Mouse (Mus musculus) liver, embryonic 12.5 days (tissue): ENCODE results near the gene Gse1. TPM values are rescaled to one million over a fixed set of nuclear protein-coding genes. Genes with fewer than 3 reads are reported as not detected.

Experiments
- ATAC-seq: fragments of 200-750 bp; cut with Nextera tagmentation; 2 replicates; pipeline ENCODE4 v1.8.0; 2017; ENCODE audit warnings: moderate number of reproducible peaks, mild to moderate bottlenecking, moderate library complexity
- H3K27ac ChIP-seq: fragments of 300-500 bp; sonication (generic); 2 replicates; pipeline ENCODE4 v1.5.1; 2016; ENCODE audit warnings: mild to moderate bottlenecking
- H3K27me3 ChIP-seq: fragments of 300-500 bp; sonication (generic); replicated peaks from 2 replicates; pipeline ENCODE4 v1.6.1; 2016; ENCODE audit warnings: mild to moderate bottlenecking, moderate library complexity
- H3K36me3 ChIP-seq: fragments of 300-500 bp; sonication (generic); 2 replicates; pipeline ENCODE4 v1.6.1; 2016; ENCODE audit warnings: mild to moderate bottlenecking, moderate library complexity
- H3K4me1 ChIP-seq: fragments of 300-500 bp; sonication (generic); 2 replicates; pipeline ENCODE4 v1.6.1; 2016
- H3K4me2 ChIP-seq: fragments of 300-500 bp; sonication (generic); 2 replicates; pipeline ENCODE4 v1.6.1; 2016; ENCODE audit warnings: mild to moderate bottlenecking, moderate library complexity
- H3K4me3 ChIP-seq: fragments of 300-500 bp; sonication (generic); 2 replicates; pipeline ENCODE4 v1.5.1; 2016; ENCODE audit warnings: mild to moderate bottlenecking, moderate library complexity
- H3K9ac ChIP-seq: fragments of 300-500 bp; sonication (generic); 2 replicates; pipeline ENCODE4 v1.6.1; 2016; ENCODE audit warnings: mild to moderate bottlenecking, moderate library complexity
- H3K9me3 ChIP-seq: fragments of 300-500 bp; sonication (generic); replicated peaks from 2 replicates; pipeline ENCODE4 v1.6.1; 2016; ENCODE audit warnings: mild to moderate bottlenecking, moderate library complexity
- WGBS: fragments of 180-500 bp; shearing (Covaris S2); methylation state at CpG from one replicate; pipeline ENCODE4 v1.1.7; 2016; ENCODE audit not compliant: insufficient replicate concordance; 5-methylcytosine and 5-hydroxymethylcytosine counted together
- polyA plus RNA-seq: library from polyadenylated mRNA; unstranded; fragments of >200 nt; fragmentation: Nextera tagmentation; extraction: Ambion mirVana; gene quantifications from 2 replicates; pipeline ENCODE4 v1.2.1, GENCODE M21; 2016

Gse1 gene
- polyA plus RNA-seq, 1 experiment from 2014 or later: 15.9 TPM

- no peak overlapping the region for H3K4me3 ChIP-seq
- WGBS: 79% methylated on average over 4 of the region's 4 CpGs
Measured at GRCm38 (mm10) chr8:120248451-120248850, 20.2 kb downstream of the Gse1 start.

GRCm38 (mm10) chr8:120249800-120250336, 21.6 kb downstream of the Gse1 start:
- H3K9me3 ChIP-seq: no peaks in the 10 kb centered on the region
- H3K4me3 ChIP-seq: no peak overlapping the region
- H3K27me3 ChIP-seq: no peaks in the 10 kb centered on the region
- WGBS: 72% methylated on average over 9 of the region's 9 CpGs
- no peak overlapping the region for H3K4me2 ChIP-seq
- no peak overlapping the region for H3K9ac ChIP-seq
- H3K36me3 ChIP-seq: no peaks in the 10 kb centered on the region
- no peak for ATAC-seq
- H3K4me1 ChIP-seq: no peaks in the 10 kb centered on the region
- H3K27ac ChIP-seq: no peak overlapping the region

More at GRCm38 (mm10) chr8:120248451-120248850, 20.2 kb downstream of the Gse1 start:
- no peaks in the 10 kb centered on the region for H3K4me1 ChIP-seq
- no peak overlapping the region for H3K4me2 ChIP-seq
- H3K9ac ChIP-seq: no peak overlapping the region
- no peaks in the 10 kb centered on the region for H3K9me3 ChIP-seq
- no peaks in the 10 kb centered on the region for H3K27me3 ChIP-seq
- H3K27ac ChIP-seq: no peak overlapping the region
- no peaks in the 10 kb centered on the region for H3K36me3 ChIP-seq
- ATAC-seq: no peak

- ATAC-seq: no peak
- no peaks in the 10 kb centered on the region for H3K9me3 ChIP-seq
- no peak overlapping the region for H3K4me2 ChIP-seq
- no peaks in the 10 kb centered on the region for H3K27me3 ChIP-seq
- WGBS: 71% methylated on average over 16 of the region's 16 CpGs
- H3K9ac ChIP-seq: no peak overlapping the region
- no peak overlapping the region for H3K27ac ChIP-seq
- no peak overlapping the region for H3K4me3 ChIP-seq
- H3K36me3 ChIP-seq: no peaks in the 10 kb centered on the region
- no peaks in the 10 kb centered on the region for H3K4me1 ChIP-seq
Measured at GRCm38 (mm10) chr8:120250750-120251410, 22.6 kb downstream of the Gse1 start.

- Histone ChIP-seq H3K9me3 (no peaks in the 10 kb centered on the region), H3K27me3 (no peaks in the 10 kb centered on the region), H3K4me3 (no peak overlapping the region), H3K36me3 (no peaks in the 10 kb centered on the region), H3K27ac (no peak overlapping the region), H3K9ac (no peak overlapping the region), H3K4me1 (no peaks in the 10 kb centered on the region), H3K4me2 (no peak overlapping the region)
- WGBS: 58% methylated on average over 9 of the region's 9 CpGs
- no peak for ATAC-seq
Measured at GRCm38 (mm10) chr8:120251411-120252035, 23.3 kb downstream of the Gse1 start.

GRCm38 (mm10) chr8:120253626-120254025, 25.4 kb downstream of the Gse1 start:
- no peaks in the 10 kb centered on the region for H3K9me3 ChIP-seq
- no peaks in the 10 kb centered on the region; the same call in 1 of the 2 replicates for H3K27me3 ChIP-seq
- whole genome bisulfite sequencing: 68% methylated on average over 8 of the region's 8 CpGs
- H3K4me2 ChIP-seq: no peak overlapping the region
- no peak for ATAC-seq
- H3K4me1 ChIP-seq: no peaks in the 10 kb centered on the region
- H3K36me3 ChIP-seq: no peaks in the 10 kb centered on the region
- H3K9ac ChIP-seq: no peak overlapping the region
- no peak overlapping the region for H3K4me3 ChIP-seq
- no peak overlapping the region for H3K27ac ChIP-seq

GRCm38 (mm10) chr8:120255406-120255987, 27.2 kb downstream of the Gse1 start:
- H3K4me1 ChIP-seq: no peaks in the 10 kb centered on the region

GRCm38 (mm10) chr8:120256958-120257357, 28.7 kb downstream of the Gse1 start:
- Histone ChIP-seq H3K4me1 (no peaks in the 10 kb centered on the region), H3K9ac (no peak overlapping the region), H3K9me3 (no peaks in the 10 kb centered on the region), H3K4me3 (no peak overlapping the region), H3K36me3 (no peaks in the 10 kb centered on the region), H3K27ac (no peak overlapping the region), H3K27me3 (peaks cover 14% of the 10 kb centered on the region), H3K4me2 (no peak overlapping the region)
- ATAC-seq: no peak
- WGBS: 56% methylated on average over 6 of the region's 6 CpGs

More at GRCm38 (mm10) chr8:120255406-120255987, 27.2 kb downstream of the Gse1 start:
- no peak overlapping the region for H3K4me3 ChIP-seq
- H3K9me3 ChIP-seq: no peaks in the 10 kb centered on the region
- no peaks in the 10 kb centered on the region for H3K36me3 ChIP-seq
- no peak for ATAC-seq
- H3K4me2 ChIP-seq: no peak overlapping the region
- no peak overlapping the region for H3K9ac ChIP-seq
- 69% methylated on average over 6 of the region's 6 CpGs for WGBS
- H3K27me3 ChIP-seq: peaks cover 2% of the 10 kb centered on the region
- no peak overlapping the region for H3K27ac ChIP-seq

GRCm38 (mm10) chr8:120259206-120259605, 30.9 kb downstream of the Gse1 start:
- Histone ChIP-seq H3K4me3 (no peak overlapping the region), H3K27me3 (peaks cover 36% of the 10 kb centered on the region), H3K9me3 (no peaks in the 10 kb centered on the region), H3K9ac (no peak overlapping the region), H3K27ac (no peak overlapping the region), H3K4me2 (no peak overlapping the region), H3K4me1 (no peaks in the 10 kb centered on the region), H3K36me3 (no peaks in the 10 kb centered on the region)
- no peak for ATAC-seq
- WGBS: 73% methylated on average over 13 of the region's 13 CpGs

- Histone ChIP-seq H3K4me2 (no peak overlapping the region), H3K27ac (no peak overlapping the region)
- 75% methylated on average over 5 of the region's 5 CpGs for WGBS
Measured at GRCm38 (mm10) chr8:120260677-120261076, 32.4 kb downstream of the Gse1 start.

GRCm38 (mm10) chr8:120261338-120262120, 33.3 kb downstream of the Gse1 start:
- ATAC-seq: no peak
- Histone ChIP-seq H3K4me1 (no peaks in the 10 kb centered on the region; the same call in 1 of the 2 replicates), H3K4me2 (no peak overlapping the region)

More at GRCm38 (mm10) chr8:120260677-120261076, 32.4 kb downstream of the Gse1 start:
- Histone ChIP-seq H3K4me1 (no peaks in the 10 kb centered on the region; the same call in 1 of the 2 replicates), H3K36me3 (no peaks in the 10 kb centered on the region), H3K27me3 (peaks cover 51% of the 10 kb centered on the region), H3K4me3 (no peak overlapping the region), H3K9ac (no peak overlapping the region), H3K9me3 (no peaks in the 10 kb centered on the region)
- ATAC-seq: no peak

GRCm38 (mm10) chr8:120263879-120264278, 35.6 kb downstream of the Gse1 start:
- no peak overlapping the region for H3K4me3 ChIP-seq
- H3K4me1 ChIP-seq: peaks cover 5% of the 10 kb centered on the region
- no peaks in the 10 kb centered on the region for H3K9me3 ChIP-seq
- no peak for ATAC-seq
- H3K9ac ChIP-seq: no peak overlapping the region
- no peak overlapping the region for H3K27ac ChIP-seq
- WGBS: 74% methylated on average over 5 of the region's 5 CpGs
- no peak overlapping the region for H3K4me2 ChIP-seq
- H3K36me3 ChIP-seq: no peaks in the 10 kb centered on the region
- peaks cover 79% of the 10 kb centered on the region for H3K27me3 ChIP-seq

More at GRCm38 (mm10) chr8:120261338-120262120, 33.3 kb downstream of the Gse1 start:
- Histone ChIP-seq H3K36me3 (no peaks in the 10 kb centered on the region), H3K4me3 (no peak overlapping the region), H3K9ac (no peak overlapping the region), H3K27me3 (peaks cover 59% of the 10 kb centered on the region), H3K27ac (no peak overlapping the region), H3K9me3 (no peaks in the 10 kb centered on the region)
- 47% methylated on average over 21 of the region's 21 CpGs for WGBS
